Mouse (Mus musculus) limb, embryonic 10.5 days (tissue): Measurements from ENCODE around the gene Catip. TPM values are rescaled to one million over a fixed set of nuclear protein-coding genes. Genes with fewer than 3 reads are reported as not detected.
"Not testable (repeated sequence)": the region's sequence is repeated elsewhere in the genome, so short reads cannot be mapped to it uniquely, and the experiment has no call there.

ENCODE experiments used
- DNase-seq: peaks from one replicate; pipeline ENCODE4 v3.0.0-alpha.2; 2017; ENCODE audit warnings: low spot score
- H3K27ac ChIP-seq: fragments of 300-500 bp; sonication (generic); 2 replicates; pipeline ENCODE4 v1.5.1; 2016; ENCODE audit warnings: mild to moderate bottlenecking
- H3K27me3 ChIP-seq: fragments of 300-500 bp; sonication (generic); 2 replicates; pipeline ENCODE4 v1.6.1; 2016; ENCODE audit warnings: low read depth, mild to moderate bottlenecking; ENCODE audit not compliant: poor library complexity, severe bottlenecking
- H3K36me3 ChIP-seq: fragments of 300-500 bp; sonication (generic); 2 replicates; pipeline ENCODE4 v1.6.1; 2016; ENCODE audit warnings: mild to moderate bottlenecking, moderate library complexity
- H3K4me1 ChIP-seq: fragments of 300-500 bp; sonication (generic); 2 replicates; pipeline ENCODE4 v1.6.1; 2016
- H3K4me3 ChIP-seq: fragments of 300-500 bp; sonication (generic); 2 replicates; pipeline ENCODE4 v1.5.1; 2016; ENCODE audit warnings: mild to moderate bottlenecking, moderate library complexity
- H3K9me3 ChIP-seq: fragments of 300-500 bp; sonication (generic); replicated peaks from 2 replicates; pipeline ENCODE4 v1.6.1; 2016; ENCODE audit warnings: mild to moderate bottlenecking
- WGBS: fragments of 180-500 bp; shearing (Covaris S2); methylation state at CpG from one replicate; pipeline ENCODE4 v1.1.7; 2016; 5-methylcytosine and 5-hydroxymethylcytosine counted together
- polyA plus RNA-seq: library from polyadenylated mRNA; unstranded; fragments of >200 nt; fragmentation: Nextera tagmentation; extraction: Ambion mirVana; gene quantifications from 2 replicates; pipeline ENCODE4 v1.2.1, GENCODE M21; 2016

The Catip gene
- polyA plus RNA-seq: 0.29 and 0.38 TPM in 2 replicates

DNA sequence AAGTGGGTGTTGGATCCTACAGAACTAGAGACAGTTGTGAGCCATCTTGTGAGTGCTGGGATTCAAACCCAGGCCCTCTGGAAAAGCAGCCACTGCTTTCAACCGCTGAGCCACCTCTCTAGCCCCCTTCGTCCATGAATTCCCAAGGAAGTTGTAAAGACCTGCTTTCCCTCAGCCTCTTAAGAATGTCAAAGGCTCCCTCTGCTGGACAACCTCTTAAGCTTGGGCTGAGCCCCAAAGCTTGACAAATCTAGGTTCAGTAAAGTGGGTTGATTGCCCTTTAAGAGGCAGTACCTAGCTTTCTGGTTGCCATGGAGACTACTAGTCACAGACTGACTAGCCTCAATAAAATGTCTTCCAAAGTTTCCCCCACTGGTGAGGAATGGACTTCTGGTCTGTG, at the start of gene Catip:
Gene Catip, plus strand, starts transcription at position 297 of the 400 bp plus-strand sequence.
- Histone ChIP-seq H3K4me1 (peaks cover 25% of the 10 kb centered on the region), H3K27me3 (no peaks in the 10 kb centered on the region), H3K4me3 (no peak within 1 kb of the TSS), H3K9me3 (no peaks in the 10 kb centered on the region), H3K27ac (peak within 1 kb of the TSS; percentile 54), H3K36me3 (no peaks in the 10 kb centered on the region)
- DNase-seq: peak; percentile 67
- WGBS: 4% methylated on average over 2 of the region's 2 CpGs

- peaks cover 26% of the 10 kb centered on the region for H3K4me1 ChIP-seq
- no peak for DNase-seq
- no peak overlapping the region for H3K4me3 ChIP-seq
- 8% methylated on average over 3 of the region's 3 CpGs for WGBS
- H3K27me3 ChIP-seq: no peaks in the 10 kb centered on the region
- H3K36me3 ChIP-seq: no peaks in the 10 kb centered on the region
- no peaks in the 10 kb centered on the region for H3K9me3 ChIP-seq
- H3K27ac ChIP-seq: no peak overlapping the region
Measured at GRCm38 (mm10) chr1:74313049-74313692, 48.7 kb upstream of the Catip start.

GRCm38 (mm10) chr1:74314796-74315195, 47.1 kb upstream of the Catip start:
- Histone ChIP-seq H3K36me3 (no peaks in the 10 kb centered on the region), H3K4me1 (peaks cover 20% of the 10 kb centered on the region), H3K4me3 (no peak overlapping the region), H3K9me3 (no peaks in the 10 kb centered on the region), H3K27me3 (no peaks in the 10 kb centered on the region), H3K27ac (no peak overlapping the region)
- no peak for DNase-seq
- 97% methylated on average over 3 of the region's 3 CpGs for WGBS

GRCm38 (mm10) chr1:74316114-74316827, 45.6 kb upstream of the Catip start:
- H3K27me3 ChIP-seq: no peaks in the 10 kb centered on the region

GRCm38 (mm10) chr1:74318711-74319110, 43.2 kb upstream of the Catip start:
- no peaks in the 10 kb centered on the region for H3K36me3 ChIP-seq
- peaks cover 21% of the 10 kb centered on the region for H3K4me1 ChIP-seq
- H3K9me3 ChIP-seq: no peaks in the 10 kb centered on the region
- no peak for DNase-seq
- H3K27me3 ChIP-seq: no peaks in the 10 kb centered on the region
- H3K27ac ChIP-seq: no peak overlapping the region
- H3K4me3 ChIP-seq: no peak overlapping the region
- WGBS: 96% methylated on average over 3 of the region's 3 CpGs

More at GRCm38 (mm10) chr1:74316114-74316827, 45.6 kb upstream of the Catip start:
- whole genome bisulfite sequencing: 89% methylated on average over 4 of the region's 4 CpGs
- Histone ChIP-seq H3K27ac (no peak overlapping the region; the same call in 1 of the 2 replicates), H3K4me3 (no peak overlapping the region), H3K36me3 (no peaks in the 10 kb centered on the region), H3K4me1 (peaks cover 16% of the 10 kb centered on the region), H3K9me3 (no peaks in the 10 kb centered on the region)
- no peak for DNase-seq

GRCm38 (mm10) chr1:74321396-74321795, 40.5 kb upstream of the Catip start:
- DNase-seq: no peak
- Histone ChIP-seq H3K36me3 (no peaks in the 10 kb centered on the region), H3K4me3 (no peak overlapping the region), H3K27me3 (no peaks in the 10 kb centered on the region), H3K9me3 (no peaks in the 10 kb centered on the region), H3K27ac (no peak overlapping the region), H3K4me1 (peaks cover 17% of the 10 kb centered on the region)
- WGBS: 85% methylated on average over 3 of the region's 3 CpGs

GRCm38 (mm10) chr1:74326916-74327315, 35.0 kb upstream of the Catip start:
- 70% methylated on average over 2 of the region's 2 CpGs for WGBS

DNA sequence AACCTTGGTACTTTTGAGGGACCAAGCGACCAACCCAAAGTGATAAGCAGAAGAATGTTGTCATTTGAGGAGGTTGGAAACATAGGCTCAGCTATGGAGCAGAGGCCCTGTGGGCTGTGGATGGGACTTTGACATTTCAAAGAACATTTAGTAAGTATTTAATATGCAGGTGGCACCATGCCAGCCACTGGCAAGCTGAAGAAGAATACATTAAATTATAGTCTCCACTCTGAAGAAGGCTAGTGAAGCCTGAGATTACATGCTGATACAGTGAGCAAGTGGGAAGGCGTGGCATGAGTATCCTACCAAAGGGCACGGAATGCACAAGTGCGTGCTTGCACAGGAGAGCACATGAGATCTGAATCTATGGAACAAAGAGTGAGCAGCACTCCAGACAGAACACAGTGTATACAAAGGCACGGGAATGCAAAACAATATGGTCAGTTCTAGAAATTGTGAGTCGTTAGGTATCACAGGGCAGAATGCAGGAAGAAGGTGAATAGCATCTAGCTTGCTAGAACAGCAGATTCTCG, 31.9 kb upstream of the Catip start:
- Histone ChIP-seq H3K36me3 (no peaks in the 10 kb centered on the region), H3K27ac (no peak overlapping the region), H3K4me1 (peaks cover 42% of the 10 kb centered on the region), H3K4me3 (no peak overlapping the region), H3K27me3 (no peaks in the 10 kb centered on the region), H3K9me3 (no peaks in the 10 kb centered on the region)
- WGBS: 81% methylated on average over 7 of the region's 7 CpGs
- no peak for DNase-seq

More at GRCm38 (mm10) chr1:74326916-74327315, 35.0 kb upstream of the Catip start:
- peaks cover 20% of the 10 kb centered on the region for H3K4me1 ChIP-seq
- not testable (repeated sequence) for H3K36me3 ChIP-seq, H3K4me3 ChIP-seq, H3K9me3 ChIP-seq, DNase-seq, H3K27ac ChIP-seq, H3K27me3 ChIP-seq

GRCm38 (mm10) chr1:74331046-74331681, 30.7 kb upstream of the Catip start:
- WGBS: 88% methylated on average over 4 of the region's 4 CpGs
- no peak for DNase-seq
- Histone ChIP-seq H3K9me3 (no peaks in the 10 kb centered on the region), H3K36me3 (peaks cover 2% of the 10 kb centered on the region; the same call in 1 of the 2 replicates), H3K4me1 (peaks cover 48% of the 10 kb centered on the region), H3K27ac (peak overlapping the region; percentile 82), H3K4me3 (no peak overlapping the region), H3K27me3 (no peaks in the 10 kb centered on the region)

GRCm38 (mm10) chr1:74332241-74332763, 29.6 kb upstream of the Catip start:
- Histone ChIP-seq H3K36me3 (peaks cover 11% of the 10 kb centered on the region), H3K27ac (peak overlapping the region; percentile 82), H3K27me3 (no peaks in the 10 kb centered on the region), H3K4me1 (peaks cover 48% of the 10 kb centered on the region), H3K9me3 (no peaks in the 10 kb centered on the region), H3K4me3 (peak overlapping the region; percentile 58)
- DNase-seq: peak; percentile 95
- under 1% methylated on average over 36 of the region's 36 CpGs for WGBS

DNA sequence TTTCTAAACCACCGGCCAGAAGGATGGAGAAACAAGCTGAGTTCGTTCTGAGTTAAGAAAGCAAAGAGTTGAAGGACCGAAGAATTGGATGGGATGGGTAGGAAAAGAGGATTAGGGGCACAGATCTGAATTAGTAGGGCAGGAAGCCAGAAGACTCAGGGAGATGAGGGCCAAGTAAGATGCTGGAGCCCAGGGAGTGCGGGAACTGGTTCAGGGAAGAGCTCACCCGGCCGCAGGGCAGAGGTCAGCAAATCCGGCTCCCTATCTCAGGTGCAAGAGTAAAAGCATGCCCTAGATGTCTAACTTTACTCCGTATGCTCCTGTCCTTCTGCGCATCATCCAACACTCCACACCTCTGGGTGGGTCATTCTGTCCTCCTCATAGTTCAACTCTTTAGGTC, 29.0 kb upstream of the Catip start:
- no peaks in the 10 kb centered on the region for H3K9me3 ChIP-seq
- WGBS: 6% methylated on average over 9 of the region's 9 CpGs
- peaks cover 49% of the 10 kb centered on the region for H3K4me1 ChIP-seq
- H3K36me3 ChIP-seq: peaks cover 11% of the 10 kb centered on the region
- no peak for DNase-seq
- no peaks in the 10 kb centered on the region for H3K27me3 ChIP-seq
- H3K27ac ChIP-seq: peak overlapping the region; percentile 82
- H3K4me3 ChIP-seq: peak overlapping the region; percentile 58

- Histone ChIP-seq H3K27ac (peak overlapping the region; percentile 25; the same call in 1 of the 2 replicates), H3K4me3 (no peak overlapping the region), H3K4me1 (peaks cover 56% of the 10 kb centered on the region), H3K9me3 (no peaks in the 10 kb centered on the region), H3K27me3 (no peaks in the 10 kb centered on the region), H3K36me3 (peaks cover 11% of the 10 kb centered on the region)
- WGBS: 82% methylated on average over 3 of the region's 3 CpGs
- no peak for DNase-seq
Measured at GRCm38 (mm10) chr1:74334607-74335006, 27.3 kb upstream of the Catip start.
